Mouse (Mus musculus): ENCODE data around the gene Golga5. TPM values are rescaled to one million over a fixed set of nuclear protein-coding genes. Genes with fewer than 3 reads are reported as not detected.

Gene Golga5
- polyA plus RNA-seq, 1 experiment from 2014 or later: 29.8 TPM

GRCm38 (mm10) chr12:102441141-102441540 is 27.8 kb upstream of the Golga5 start:
- Histone ChIP-seq H3K4me3 (ENCODE audit: low read depth, low read length) (no peak overlapping the region), H3K27ac (ENCODE audit: low read length) (no peak overlapping the region), H3K9me3 (ENCODE audit: low read length) (no peaks in the 10 kb centered on the region), H3K36me3 (ENCODE audit: insufficient read depth, low read length) (no peaks in the 10 kb centered on the region), H3K4me1 (ENCODE audit: insufficient read depth, low read depth, low read length) (peaks cover 7% of the 10 kb centered on the region; the same call in 1 of the 2 replicates), H3K9ac (replicated peaks; ENCODE audit: low read depth) (no peak overlapping the region), H3K27me3 (replicated peaks; ENCODE audit: insufficient read depth, low read length) (no peaks in the 10 kb centered on the region), H3K4me2 (replicated peaks; ENCODE audit: low read depth, low read length) (no peak overlapping the region)
- TF ChIP-seq CTCF (IDR thresholded peaks at IDR 0.05) (no peak), EP300 (IDR thresholded peaks at IDR 0.05) (no peak)
- 76% methylated on average over 6 of the region's 6 CpGs for WGBS
- ATAC-seq (no peak), DNase-seq (ENCODE audit: low spot score) (no peak)

- Histone ChIP-seq H3K27ac (ENCODE audit: low read length) (no peak overlapping the region), H3K4me3 (ENCODE audit: low read depth, low read length) (no peak overlapping the region), H3K4me1 (ENCODE audit: insufficient read depth, low read depth, low read length) (peaks cover 7% of the 10 kb centered on the region; the same call in 1 of the 2 replicates), H3K4me2 (replicated peaks; ENCODE audit: low read depth, low read length) (no peak overlapping the region), H3K36me3 (ENCODE audit: insufficient read depth, low read length) (no peaks in the 10 kb centered on the region), H3K9ac (replicated peaks; ENCODE audit: low read depth) (no peak overlapping the region), H3K27me3 (replicated peaks; ENCODE audit: insufficient read depth, low read length) (no peaks in the 10 kb centered on the region), H3K9me3 (ENCODE audit: low read length) (no peaks in the 10 kb centered on the region)
- TF ChIP-seq EP300 (IDR thresholded peaks at IDR 0.05): no peak
- TF ChIP-seq CTCF (IDR thresholded peaks at IDR 0.05): no peak
- DNase-seq (ENCODE audit: low spot score) (no peak), ATAC-seq (no peak)
- 73% methylated on average over 15 of the region's 15 CpGs for WGBS
Observed at GRCm38 (mm10) chr12:102442639-102443038, 26.3 kb upstream of the Golga5 start.

DNA sequence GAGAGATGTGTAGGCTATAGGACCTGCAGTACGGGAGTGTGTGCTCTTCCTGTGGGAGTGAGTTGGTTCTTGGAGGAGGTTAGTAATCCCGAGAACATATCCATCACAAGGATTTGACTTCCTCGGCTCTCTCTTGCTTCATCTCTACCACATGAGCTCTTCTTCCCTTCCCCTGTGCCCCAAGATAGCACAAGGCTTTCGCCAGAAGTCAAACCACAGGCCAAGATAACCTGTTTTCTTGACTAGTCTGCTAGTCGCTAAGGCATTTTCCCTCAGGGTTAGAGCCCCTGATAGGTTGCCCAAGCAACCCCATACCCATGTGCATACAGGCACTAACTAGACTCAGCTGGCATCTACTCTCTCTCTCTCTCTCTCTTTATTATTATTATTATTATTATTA is 25.3 kb upstream of the Golga5 start:
- ATAC-seq (no peak), DNase-seq (ENCODE audit: low spot score) (no peak)
- H3K27me3 ChIP-seq (replicated peaks; ENCODE audit: insufficient read depth, low read length): no peaks in the 10 kb centered on the region
- no peaks in the 10 kb centered on the region for H3K4me1 ChIP-seq (ENCODE audit: insufficient read depth, low read depth, low read length)
- TF ChIP-seq EP300 (IDR thresholded peaks at IDR 0.05): no peak
- TF ChIP-seq CTCF (IDR thresholded peaks at IDR 0.05): no peak
- WGBS: 72% methylated on average over 5 of the region's 5 CpGs
- no peak overlapping the region for H3K4me2 ChIP-seq (replicated peaks; ENCODE audit: low read depth, low read length)
- H3K9ac ChIP-seq (replicated peaks; ENCODE audit: low read depth): no peak overlapping the region
- no peaks in the 10 kb centered on the region for H3K36me3 ChIP-seq (ENCODE audit: insufficient read depth, low read length)
- H3K4me3 ChIP-seq (ENCODE audit: low read depth, low read length): no peak overlapping the region
- no peaks in the 10 kb centered on the region for H3K9me3 ChIP-seq (ENCODE audit: low read length)
- no peak overlapping the region for H3K27ac ChIP-seq (ENCODE audit: low read length)

DNA sequence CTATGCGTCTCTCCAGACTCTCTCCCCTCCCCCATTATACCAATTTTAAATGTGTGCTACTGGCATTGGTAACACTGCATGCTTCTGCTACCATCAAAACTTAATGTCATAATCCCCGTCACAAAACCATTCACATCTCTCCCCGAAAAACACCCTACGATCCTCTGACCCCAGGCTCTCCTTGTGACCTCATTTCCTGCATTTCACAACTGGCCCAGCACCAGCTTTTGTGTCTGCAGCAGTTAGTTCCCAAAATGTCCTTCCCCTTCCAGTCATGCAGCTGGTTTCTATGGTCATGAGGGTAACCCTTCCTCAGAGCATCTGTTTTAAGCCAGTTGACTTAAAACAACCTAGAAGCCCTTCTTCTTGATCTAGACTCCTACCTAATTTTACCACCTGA is 23.5 kb upstream of the Golga5 start:
- ATAC-seq: no peak
- Histone ChIP-seq H3K9ac (replicated peaks; ENCODE audit: low read depth) (no peak overlapping the region), H3K4me2 (replicated peaks; ENCODE audit: low read depth, low read length) (no peak overlapping the region), H3K4me1 (ENCODE audit: insufficient read depth, low read depth, low read length) (no peaks in the 10 kb centered on the region), H3K27ac (ENCODE audit: low read length) (no peak overlapping the region), H3K36me3 (ENCODE audit: insufficient read depth, low read length) (no peaks in the 10 kb centered on the region), H3K27me3 (replicated peaks; ENCODE audit: insufficient read depth, low read length) (no peaks in the 10 kb centered on the region), H3K9me3 (ENCODE audit: low read length) (no peaks in the 10 kb centered on the region), H3K4me3 (ENCODE audit: low read depth, low read length) (no peak overlapping the region)
- peak; percentile 45 for DNase-seq (ENCODE audit: low spot score)
- TF ChIP-seq CTCF (IDR thresholded peaks at IDR 0.05) (no peak), EP300 (IDR thresholded peaks at IDR 0.05) (peak; percentile 32; the same call in 1 of the 2 replicates)
- 52% methylated on average over 4 of the region's 4 CpGs for WGBS

- Histone ChIP-seq H3K4me2 (replicated peaks; ENCODE audit: low read depth, low read length) (no peak overlapping the region), H3K4me1 (ENCODE audit: insufficient read depth, low read depth, low read length) (peaks cover 6% of the 10 kb centered on the region; the same call in 1 of the 2 replicates), H3K27ac (ENCODE audit: low read length) (peak overlapping the region; percentile 26; the same call in 1 of the 2 replicates), H3K27me3 (replicated peaks; ENCODE audit: insufficient read depth, low read length) (no peaks in the 10 kb centered on the region), H3K9me3 (ENCODE audit: low read length) (no peaks in the 10 kb centered on the region), H3K4me3 (ENCODE audit: low read depth, low read length) (no peak overlapping the region), H3K36me3 (ENCODE audit: insufficient read depth, low read length) (no peaks in the 10 kb centered on the region), H3K9ac (replicated peaks; ENCODE audit: low read depth) (no peak overlapping the region)
- TF ChIP-seq CTCF (IDR thresholded peaks at IDR 0.05): no peak
- WGBS: 32% methylated on average over 10 of the region's 10 CpGs
- ATAC-seq (peak; percentile 47), DNase-seq (ENCODE audit: low spot score) (peak; percentile 43)
Observed at GRCm38 (mm10) chr12:102450437-102450836, 18.5 kb upstream of the Golga5 start.

GRCm38 (mm10) chr12:102451126-102451851 is 17.6 kb upstream of the Golga5 start:
- whole genome bisulfite sequencing: 53% methylated on average over 8 of the region's 8 CpGs
- H3K4me2 ChIP-seq (replicated peaks; ENCODE audit: low read depth, low read length): no peak overlapping the region
- peaks cover 6% of the 10 kb centered on the region; the same call in 1 of the 2 replicates for H3K4me1 ChIP-seq (ENCODE audit: insufficient read depth, low read depth, low read length)
- H3K4me3 ChIP-seq (ENCODE audit: low read depth, low read length): no peak overlapping the region
- DNase-seq (ENCODE audit: low spot score) (peak; percentile 42), ATAC-seq (no peak; the same call in 1 of the 2 replicates)
- peak overlapping the region; percentile 26 for H3K27ac ChIP-seq (ENCODE audit: low read length)
- no peak overlapping the region for H3K9ac ChIP-seq (replicated peaks; ENCODE audit: low read depth)
- no peaks in the 10 kb centered on the region for H3K9me3 ChIP-seq (ENCODE audit: low read length)
- no peaks in the 10 kb centered on the region for H3K36me3 ChIP-seq (ENCODE audit: insufficient read depth, low read length)
- H3K27me3 ChIP-seq (replicated peaks; ENCODE audit: insufficient read depth, low read length): no peaks in the 10 kb centered on the region
- TF ChIP-seq CTCF (IDR thresholded peaks at IDR 0.05) (no peak), EP300 (IDR thresholded peaks at IDR 0.05) (no peak)

Data from lung, postnatal 0 days (tissue).